Mouse (Mus musculus): ENCODE measurements around the gene Olfr1054. TPM values are rescaled to one million over a fixed set of nuclear protein-coding genes. Genes with fewer than 3 reads are reported as not detected.
"Not testable (repeated sequence)": the region's sequence is repeated elsewhere in the genome, so short reads cannot be mapped to it uniquely, and the experiment has no call there.

The Olfr1054 gene
- not detected in 2 replicates for polyA plus RNA-seq (2016; fragmentation: Nextera tagmentation; extraction: Ambion mirVana)

DNA sequence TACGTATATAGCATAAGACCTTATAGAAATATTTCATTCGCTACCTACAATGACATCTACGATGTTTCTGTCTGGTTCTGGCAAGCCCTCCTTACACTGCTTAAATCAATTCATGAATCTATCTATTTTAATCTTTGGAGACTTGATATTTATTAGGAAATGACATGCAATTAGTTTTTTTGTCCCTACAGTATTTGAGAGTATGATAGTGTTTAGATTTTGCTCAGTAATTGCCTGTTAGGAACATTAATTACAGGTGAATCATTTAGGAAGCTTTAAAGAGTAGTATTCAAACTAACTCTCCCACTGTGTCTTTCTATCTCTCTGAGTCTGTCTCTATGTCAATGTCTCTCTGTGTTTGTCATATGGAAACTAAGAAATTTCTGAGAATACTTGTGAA, at the start of gene Olfr1054:
Olfr1054 (minus strand) TSS at position 101 of the 400 bp plus-strand sequence.
- Histone ChIP-seq H3K9me3 (no peaks in the 10 kb centered on the region), H3K27me3 (ENCODE audit: insufficient read depth, poor library complexity, severe bottlenecking) (no peaks in the 10 kb centered on the region), H3K4me1 (no peaks in the 10 kb centered on the region), H3K36me3 (no peaks in the 10 kb centered on the region), H3K4me3 (no peak within 1 kb of the TSS), H3K27ac (no peak within 1 kb of the TSS)
- WGBS: 85% methylated on average over 3 of the region's 3 CpGs
- DNase-seq (ENCODE audit: low spot score): no peak

DNA sequence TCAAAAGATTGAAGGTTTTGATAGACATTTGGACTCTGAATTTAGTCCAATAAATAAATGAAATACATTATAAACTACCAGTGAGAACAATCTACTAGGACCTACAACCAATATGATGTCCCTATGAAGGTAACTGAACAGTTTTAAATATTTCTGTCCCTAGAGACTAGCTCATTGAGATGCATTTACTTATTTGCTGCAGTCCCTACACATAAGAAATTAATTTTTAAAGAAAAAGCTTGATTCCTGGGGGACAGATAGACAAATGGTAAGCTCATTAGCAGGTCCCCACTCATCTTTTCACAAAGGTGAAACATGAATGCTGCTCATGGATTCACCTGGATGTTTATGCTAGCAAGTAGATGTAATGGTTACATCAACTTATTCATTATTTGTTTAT, 43.1 kb upstream of the Olfr1054 start, which contains the start of gene Olfr1057:
Olfr1057 (minus strand) TSS at position 101 of the 400 bp plus-strand sequence.
- no peaks in the 10 kb centered on the region for H3K4me1 ChIP-seq
- no peak within 1 kb of the TSS for H3K27ac ChIP-seq
- no peak within 1 kb of the TSS for H3K4me3 ChIP-seq
- no peaks in the 10 kb centered on the region for H3K9me3 ChIP-seq
- no peaks in the 10 kb centered on the region for H3K27me3 ChIP-seq (ENCODE audit: insufficient read depth, poor library complexity, severe bottlenecking)
- no peaks in the 10 kb centered on the region for H3K36me3 ChIP-seq
- DNase-seq (ENCODE audit: low spot score): no peak

DNA sequence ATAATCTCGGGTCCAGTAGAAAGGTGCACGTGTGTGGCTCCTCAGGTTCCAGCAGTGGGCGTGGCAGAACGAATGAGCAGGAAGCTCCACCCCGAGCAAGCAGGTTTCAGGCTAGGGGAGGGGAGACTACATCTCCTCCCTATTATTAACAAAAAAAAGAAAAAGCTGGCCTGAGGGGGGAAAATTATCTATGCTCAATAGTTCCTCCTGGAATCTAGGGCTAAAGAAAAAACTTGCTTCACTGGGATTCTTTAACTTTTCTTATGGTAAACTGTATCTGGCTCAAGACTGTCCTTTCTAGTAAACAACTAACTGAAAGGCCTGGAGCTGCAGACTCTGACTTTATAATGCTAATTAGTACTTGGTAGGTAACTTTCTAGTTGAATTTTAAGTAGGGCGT, 31.1 kb upstream of the Olfr1054 start:
- no CpG with 5 or more reads among the region's 6 CpGs for WGBS

DNA sequence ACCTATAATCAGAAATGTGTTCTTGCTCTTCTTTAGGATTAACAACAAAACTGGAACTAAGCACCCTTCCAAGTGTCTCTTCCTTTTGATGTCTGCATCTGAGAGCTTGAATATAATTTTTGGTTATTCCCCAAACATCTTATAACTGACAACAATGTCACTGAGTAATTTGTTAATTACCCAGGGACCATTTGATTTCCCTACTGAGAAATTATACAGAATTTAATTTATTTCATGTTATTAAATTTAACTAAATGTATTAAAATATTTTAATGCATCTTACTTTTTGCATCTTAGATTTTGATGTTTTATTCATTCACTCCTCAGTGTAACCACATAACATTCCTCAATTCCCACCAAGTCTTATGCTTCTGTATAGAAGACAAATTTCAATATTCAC, 27.1 kb upstream of the Olfr1054 start, which contains the start of gene Olfr1056:
Olfr1056 (minus strand) TSS at position 101 of the 400 bp plus-strand sequence.
- Histone ChIP-seq H3K27me3 (ENCODE audit: insufficient read depth, poor library complexity, severe bottlenecking) (no peaks in the 10 kb centered on the region), H3K4me1 (no peaks in the 10 kb centered on the region), H3K36me3 (no peaks in the 10 kb centered on the region), H3K27ac (no peak within 1 kb of the TSS), H3K4me3 (no peak within 1 kb of the TSS), H3K9me3 (no peaks in the 10 kb centered on the region)
- DNase-seq (ENCODE audit: low spot score): no peak

More for the DNA sequence above, 31.1 kb upstream of the Olfr1054 start:
- H3K27ac ChIP-seq; H3K9me3 ChIP-seq; H3K4me3 ChIP-seq; H3K27me3 ChIP-seq (ENCODE audit: insufficient read depth, poor library complexity, severe bottlenecking); DNase-seq (ENCODE audit: low spot score); H3K36me3 ChIP-seq; H3K4me1 ChIP-seq: not testable (repeated sequence)

DNA sequence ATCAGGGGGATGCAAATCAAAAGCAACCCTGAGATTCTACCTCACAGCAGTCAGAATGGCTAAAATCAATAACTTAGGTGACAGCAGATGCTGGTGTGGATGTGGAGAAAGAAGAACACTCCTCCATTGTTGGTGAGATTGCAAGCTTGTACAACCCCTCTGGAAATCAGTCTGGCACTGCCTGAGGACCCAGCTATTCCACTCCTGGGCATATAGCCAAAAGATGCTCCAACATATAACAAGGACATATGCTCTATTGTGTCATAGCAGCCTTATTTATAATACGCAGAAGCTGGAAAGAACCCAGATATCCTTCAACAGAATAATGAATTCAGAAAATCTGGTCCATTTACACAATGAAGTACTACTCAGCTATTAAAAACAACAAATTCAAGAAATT, 16.5 kb upstream of the Olfr1054 start:
- H3K4me3 ChIP-seq; H3K36me3 ChIP-seq; DNase-seq (ENCODE audit: low spot score); H3K9me3 ChIP-seq; H3K4me1 ChIP-seq; H3K27me3 ChIP-seq (ENCODE audit: insufficient read depth, poor library complexity, severe bottlenecking); H3K27ac ChIP-seq: not testable (repeated sequence)
- 91% methylated on average over 1 of the region's 1 CpGs for WGBS

DNA sequence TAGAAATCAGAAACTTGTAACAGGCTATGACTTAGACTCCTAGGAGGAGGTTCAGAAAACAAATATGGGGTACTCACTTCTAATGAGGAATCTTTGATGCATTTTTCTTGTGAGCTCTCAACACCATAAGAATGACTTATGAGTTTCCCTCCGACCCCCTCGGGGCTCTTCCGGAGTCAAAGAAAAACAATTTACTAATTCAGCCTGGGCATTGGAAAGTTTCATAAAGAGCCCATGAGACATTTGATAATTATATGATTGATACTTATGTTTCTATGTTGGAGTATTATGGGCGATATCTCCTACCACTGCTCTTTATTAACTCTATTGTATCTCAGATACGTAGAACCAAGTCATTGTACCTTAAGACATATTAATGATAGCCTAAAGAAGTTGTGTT, 15.0 kb upstream of the Olfr1054 start, which contains the start of gene Olfr1055:
Olfr1055 (minus strand) TSS at position 101 of the 400 bp plus-strand sequence.
- no peaks in the 10 kb centered on the region for H3K4me1 ChIP-seq

DNA sequence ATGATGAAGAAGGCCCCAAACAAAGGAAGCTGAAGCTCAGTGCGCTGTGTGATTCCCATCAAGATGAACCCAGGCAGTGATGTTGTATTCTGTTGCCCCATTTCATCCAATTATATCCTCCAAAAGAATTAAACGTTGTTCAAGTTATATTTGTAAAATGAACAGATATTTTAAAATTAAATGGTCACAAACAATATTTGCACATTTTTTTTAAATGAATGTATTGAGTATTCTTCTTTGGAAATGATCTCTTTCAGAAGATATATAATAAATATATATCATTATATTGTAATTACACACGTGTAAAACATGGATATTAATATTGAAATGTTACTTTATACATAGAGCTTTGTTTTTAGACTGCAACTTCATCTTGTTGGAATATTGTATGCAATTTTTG, 20.0 kb downstream of the Olfr1054 start, which contains the start of gene Olfr1053:
Olfr1053 (minus strand) TSS at position 101 of the 400 bp plus-strand sequence.
- 60% methylated on average over 3 of the region's 3 CpGs for WGBS
- DNase-seq (ENCODE audit: low spot score): no peak
- Histone ChIP-seq H3K4me1 (no peaks in the 10 kb centered on the region), H3K4me3 (no peak within 1 kb of the TSS), H3K9me3 (no peaks in the 10 kb centered on the region), H3K36me3 (no peaks in the 10 kb centered on the region), H3K27ac (no peak within 1 kb of the TSS), H3K27me3 (ENCODE audit: insufficient read depth, poor library complexity, severe bottlenecking) (no peaks in the 10 kb centered on the region)

More for the DNA sequence above, 15.0 kb upstream of the Olfr1054 start, which contains the start of gene Olfr1055:
- 89% methylated on average over 5 of the region's 5 CpGs for WGBS
- Histone ChIP-seq H3K27me3 (ENCODE audit: insufficient read depth, poor library complexity, severe bottlenecking) (no peaks in the 10 kb centered on the region), H3K36me3 (no peaks in the 10 kb centered on the region), H3K4me3 (no peak within 1 kb of the TSS), H3K27ac (no peak within 1 kb of the TSS), H3K9me3 (no peaks in the 10 kb centered on the region)
- DNase-seq (ENCODE audit: low spot score): no peak

DNA sequence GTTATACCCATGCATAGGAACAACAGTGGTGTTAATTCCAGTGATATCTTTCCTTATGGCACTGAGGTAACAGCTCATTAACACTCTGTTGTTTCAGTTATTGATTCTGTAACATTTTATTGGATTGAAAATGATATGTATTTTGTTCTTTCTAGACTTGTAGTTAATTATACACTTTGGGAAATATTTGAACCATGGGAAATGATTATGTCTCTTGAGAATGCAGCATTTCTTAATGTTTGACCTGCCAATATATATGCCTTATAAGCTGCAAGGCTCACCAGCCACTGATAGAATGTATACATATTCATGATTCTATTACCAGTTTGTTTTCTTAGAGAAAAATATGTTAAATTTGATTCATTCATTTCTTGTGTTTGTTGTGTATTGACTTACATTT, 43.1 kb downstream of the Olfr1054 start, which contains the start of gene Olfr1052:
Olfr1052 (plus strand) TSS at position 301 of the 400 bp plus-strand sequence.
- Histone ChIP-seq H3K4me3 (no peak within 1 kb of the TSS), H3K27ac (no peak within 1 kb of the TSS), H3K9me3 (no peaks in the 10 kb centered on the region), H3K4me1 (no peaks in the 10 kb centered on the region), H3K27me3 (ENCODE audit: insufficient read depth, poor library complexity, severe bottlenecking) (no peaks in the 10 kb centered on the region), H3K36me3 (no peaks in the 10 kb centered on the region)
- no peak for DNase-seq (ENCODE audit: low spot score)

Other genes starting within 250 kb of the Olfr1054 start
- gene Olfr1037, start 248.0 kb downstream of the Olfr1054 start, polyA plus RNA-seq (2016; fragmentation: Nextera tagmentation; extraction: Ambion mirVana): not detected in 2 replicates
- not detected in 2 replicates for gene Olfr1039, start 199.5 kb downstream of the Olfr1054 start, polyA plus RNA-seq (2016; fragmentation: Nextera tagmentation; extraction: Ambion mirVana)
- not detected in 2 replicates for gene Olfr1040, start 188.7 kb downstream of the Olfr1054 start, polyA plus RNA-seq (2016; fragmentation: Nextera tagmentation; extraction: Ambion mirVana)
- gene Olfr1042, start 173.6 kb downstream of the Olfr1054 start, polyA plus RNA-seq (2016; fragmentation: Nextera tagmentation; extraction: Ambion mirVana): not detected in 2 replicates
- gene Olfr1043, start 167.9 kb downstream of the Olfr1054 start, polyA plus RNA-seq (2016; fragmentation: Nextera tagmentation; extraction: Ambion mirVana): not detected in 2 replicates
- not detected in 2 replicates for gene Olfr1044, start 157.6 kb downstream of the Olfr1054 start, polyA plus RNA-seq (2016; fragmentation: Nextera tagmentation; extraction: Ambion mirVana)
- not detected in 2 replicates for gene Olfr52, start 149.8 kb downstream of the Olfr1054 start, polyA plus RNA-seq (2016; fragmentation: Nextera tagmentation; extraction: Ambion mirVana)
- not detected in 2 replicates for gene Olfr1045, start 132.4 kb downstream of the Olfr1054 start, polyA plus RNA-seq (2016; fragmentation: Nextera tagmentation; extraction: Ambion mirVana)
- not detected in 2 replicates for gene Olfr1046, start 116.1 kb downstream of the Olfr1054 start, polyA plus RNA-seq (2016; fragmentation: Nextera tagmentation; extraction: Ambion mirVana)
- not detected in 2 replicates for gene Olfr1047, start 104.0 kb downstream of the Olfr1054 start, polyA plus RNA-seq (2016; fragmentation: Nextera tagmentation; extraction: Ambion mirVana)
- gene Olfr1048, start 95.1 kb downstream of the Olfr1054 start, polyA plus RNA-seq (2016; fragmentation: Nextera tagmentation; extraction: Ambion mirVana): not detected in 2 replicates
- gene Olfr1049, start 77.1 kb downstream of the Olfr1054 start, polyA plus RNA-seq (2016; fragmentation: Nextera tagmentation; extraction: Ambion mirVana): not detected in 2 replicates
- not detected in 2 replicates for gene Olfr1051, start 56.3 kb downstream of the Olfr1054 start, polyA plus RNA-seq (2016; fragmentation: Nextera tagmentation; extraction: Ambion mirVana)
- gene Olfr1052, start 43.0 kb downstream of the Olfr1054 start, polyA plus RNA-seq (2016; fragmentation: Nextera tagmentation; extraction: Ambion mirVana): not detected in 2 replicates
- not detected in 2 replicates for gene Olfr1053, start 20.1 kb downstream of the Olfr1054 start, polyA plus RNA-seq (2016; fragmentation: Nextera tagmentation; extraction: Ambion mirVana)
- gene Olfr1055, start 14.9 kb upstream of the Olfr1054 start, polyA plus RNA-seq (2016; fragmentation: Nextera tagmentation; extraction: Ambion mirVana): not detected in 2 replicates
- not detected in 2 replicates for gene Olfr1056, start 27.0 kb upstream of the Olfr1054 start, polyA plus RNA-seq (2016; fragmentation: Nextera tagmentation; extraction: Ambion mirVana)
- not detected in 2 replicates for gene Olfr1057, start 43.0 kb upstream of the Olfr1054 start, polyA plus RNA-seq (2016; fragmentation: Nextera tagmentation; extraction: Ambion mirVana)
- gene Olfr1058, start 53.1 kb upstream of the Olfr1054 start, polyA plus RNA-seq (2016; fragmentation: Nextera tagmentation; extraction: Ambion mirVana): not detected in 2 replicates
- gene Olfr1061, start 78.6 kb upstream of the Olfr1054 start, polyA plus RNA-seq (2016; fragmentation: Nextera tagmentation; extraction: Ambion mirVana): not detected in 2 replicates
- not detected in 2 replicates for gene Olfr1062, start 91.3 kb upstream of the Olfr1054 start, polyA plus RNA-seq (2016; fragmentation: Nextera tagmentation; extraction: Ambion mirVana)
- not detected in 2 replicates for gene Olfr1065, start 115.2 kb upstream of the Olfr1054 start, polyA plus RNA-seq (2016; fragmentation: Nextera tagmentation; extraction: Ambion mirVana)
- not detected in 2 replicates for gene Olfr1066, start 120.8 kb upstream of the Olfr1054 start, polyA plus RNA-seq (2016; fragmentation: Nextera tagmentation; extraction: Ambion mirVana)
- not detected in 2 replicates for gene Olfr228, start 152.0 kb upstream of the Olfr1054 start, polyA plus RNA-seq (2016; fragmentation: Nextera tagmentation; extraction: Ambion mirVana)
- gene Olfr1076, start 173.0 kb upstream of the Olfr1054 start, polyA plus RNA-seq (2016; fragmentation: Nextera tagmentation; extraction: Ambion mirVana): not detected in 2 replicates
- not detected in 2 replicates for gene Olfr1079, start 207.0 kb upstream of the Olfr1054 start, polyA plus RNA-seq (2016; fragmentation: Nextera tagmentation; extraction: Ambion mirVana)
- not detected in 2 replicates for gene Olfr1080, start 222.8 kb upstream of the Olfr1054 start, polyA plus RNA-seq (2016; fragmentation: Nextera tagmentation; extraction: Ambion mirVana)